Mouse (Mus musculus): Measurements from ENCODE around the gene Nhlrc2.

DNA sequence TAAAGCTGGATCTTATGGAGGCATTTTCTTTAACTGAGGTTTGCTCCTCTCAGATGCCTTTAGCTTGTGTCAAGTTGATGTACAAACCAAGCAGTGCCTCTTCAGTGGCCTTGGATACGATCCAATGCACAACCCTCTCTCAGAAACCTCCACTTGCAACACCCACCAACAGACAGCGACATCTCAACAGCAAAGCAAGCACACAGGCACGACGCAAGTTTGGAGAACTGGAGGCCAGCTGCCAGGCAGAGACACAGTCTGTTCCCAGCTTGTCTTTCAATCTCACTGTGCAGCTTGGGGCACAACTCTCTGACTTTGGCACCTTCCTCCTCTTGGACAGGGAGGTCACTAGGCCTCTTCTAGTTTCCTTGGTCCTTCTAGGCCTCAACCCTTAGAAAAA, 83.0 kb downstream of the Nhlrc2 start:
- no peak for TF ChIP-seq CTCF (IDR thresholded peaks at IDR 0.05 in 2 of 3, conservative IDR thresholded peaks at IDR 0.05 in 1 of 3; ENCODE audit: control insufficient read depth in 1 of 3, insufficient read depth in 1 of 3, low read depth in 2 of 3, low read length in 3 of 3, poor library complexity in 1 of 3, severe bottlenecking in 1 of 3)
- TF ChIP-seq GATA1 (IDR thresholded peaks at IDR 0.05; ENCODE audit: low read depth, low read length): no peak
- no peak for TF ChIP-seq USF1 (IDR thresholded peaks at IDR 0.05; ENCODE audit: low read depth, low read length)
- TF ChIP-seq TCF12 (IDR thresholded peaks at IDR 0.05; ENCODE audit: low read depth, low read length): no peak
- no peak for TF ChIP-seq POLR2AphosphoS2 (IDR thresholded peaks at IDR 0.05; ENCODE audit: low read length)
- TF ChIP-seq E2F4 (IDR thresholded peaks at IDR 0.05; ENCODE audit: borderline replicate concordance, low read depth, low read length): no peak
